Mouse (Mus musculus) urinary bladder, postnatal 4 days (tissue): ENCODE results near the gene Lrrc36.

Experiments used
- DNase-seq, 2 experiments: peaks; one replicate each; pipeline ENCODE4 v3.0.0; 2021 to 2022; ENCODE audit warnings: low spot score in 2 of 2

Gene Lrrc36

GRCm38 (mm10) chr8:105466700-105467291 is 53.4 kb downstream of the Lrrc36 start:
- no peak for DNase-seq

GRCm38 (mm10) chr8:105467396-105467985 is 54.1 kb downstream of the Lrrc36 start:
- no peak for DNase-seq

- DNase-seq, result no peak
These were observed 54.8 kb downstream of the Lrrc36 start for GRCm38 (mm10) chr8:105468002-105468720.

- DNase-seq, result peak in 1 of 2 experiments; percentile 32
These were observed 55.8 kb downstream of the Lrrc36 start for GRCm38 (mm10) chr8:105469041-105469695.

- DNase-seq, result no peak
These were observed 56.4 kb downstream of the Lrrc36 start for GRCm38 (mm10) chr8:105469816-105470215.

GRCm38 (mm10) chr8:105470262-105470661 is 56.9 kb downstream of the Lrrc36 start:
- no peak for DNase-seq

GRCm38 (mm10) chr8:105470681-105471313 is 57.4 kb downstream of the Lrrc36 start:
- DNase-seq, result no peak

GRCm38 (mm10) chr8:105471314-105472015 is 58.1 kb downstream of the Lrrc36 start, which contains the start of gene Tppp3:
Gene Tppp3 (minus strand): TSS chr8:105471526.
- peak; percentile 94 to 95 for DNase-seq

- DNase-seq, result no peak
These were observed 59.1 kb downstream of the Lrrc36 start for GRCm38 (mm10) chr8:105472414-105472932.

- DNase-seq, result no peak
These were observed 59.6 kb downstream of the Lrrc36 start for GRCm38 (mm10) chr8:105472983-105473382.

GRCm38 (mm10) chr8:105473816-105474606 is 60.6 kb downstream of the Lrrc36 start:
- peak in 1 of 2 experiments; percentile 30 for DNase-seq

- no peak for DNase-seq
These were observed 61.3 kb downstream of the Lrrc36 start for GRCm38 (mm10) chr8:105474680-105475079.

- peak in 1 of 2 experiments; percentile 34 for DNase-seq
These were observed 61.9 kb downstream of the Lrrc36 start for GRCm38 (mm10) chr8:105475254-105475653.

GRCm38 (mm10) chr8:105475742-105476141 is 62.4 kb downstream of the Lrrc36 start:
- DNase-seq, result no peak

- DNase-seq, result no peak
These were observed 62.8 kb downstream of the Lrrc36 start for GRCm38 (mm10) chr8:105476161-105476560.

- peak in 1 of 2 experiments; percentile 32 for DNase-seq
These were observed 63.5 kb downstream of the Lrrc36 start for GRCm38 (mm10) chr8:105476628-105477413.

GRCm38 (mm10) chr8:105477792-105478191 is 64.4 kb downstream of the Lrrc36 start:
- no peak for DNase-seq

GRCm38 (mm10) chr8:105481013-105481412 is 67.6 kb downstream of the Lrrc36 start:
- DNase-seq, result no peak

GRCm38 (mm10) chr8:105481453-105481852 is 68.1 kb downstream of the Lrrc36 start:
- no peak for DNase-seq
